Mouse (Mus musculus) heart, adult 2 months (tissue): ENCODE data around the gene Gm27027.

Experiments
- CTCF ChIP-seq: fragments of 200-600 bp; IDR thresholded peaks from 2 replicates; pipeline ENCODE4 v1.8.1; 2022; ENCODE audit warnings: antibody characterized with exemption, mild to moderate bottlenecking, moderate library complexity
- EP300 ChIP-seq: fragments of 200-500 bp; IDR thresholded peaks from 2 replicates; pipeline ENCODE4 v1.6.1; 2011; ENCODE audit warnings: low read depth, low read length, control low read depth; ENCODE audit not compliant: insufficient read depth

DNA sequence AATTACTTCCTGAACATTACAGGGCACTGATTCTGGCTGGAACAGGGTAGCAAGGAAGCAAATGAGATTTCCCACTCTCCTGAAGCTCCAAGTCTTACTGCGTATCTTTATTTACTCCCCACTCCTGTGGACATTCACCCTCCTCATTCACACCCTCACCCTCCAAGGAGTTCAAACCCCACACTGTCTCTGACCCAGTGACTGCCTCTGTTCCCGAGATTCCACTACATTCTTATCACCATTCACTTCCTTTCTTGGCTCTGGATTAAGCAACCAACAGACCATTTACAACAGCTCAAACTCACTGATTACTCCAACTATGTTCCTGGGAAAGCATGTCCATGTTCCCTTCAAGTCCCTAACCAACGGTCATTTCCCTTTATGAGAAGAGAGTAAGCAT lies 4.8 kb downstream of the Gm27027 start:
- no peak for TF ChIP-seq EP300
- no peak for TF ChIP-seq CTCF
